Comparison of ENCODE assay signal across 9 mouse cellular contexts in genomic region chr4:15481514-15481913, GRCm38 (mm10).
A peak's percentile ranks its signal among the peaks of the same experiment; 100 is the strongest.
DNase-seq lines count a peak whose midpoint lies in the region; ATAC-seq lines count a peak whose summit lies in the region.
"Had no signal": no experiment of that assay in that cellular context is flagged by ENCODE, and none has a peak within 500 bp of the region (broad histone marks: within the 10 kb centered on the region; RNA-seq: fewer than 3 reads in every experiment).

No protein-coding gene starts in this region.

- peak; percentile 73; the same call in 1 of the 2 replicates for ATAC-seq in hindbrain, embryonic 16.5 days
- peak; percentile 25; the same call in 1 of the 2 replicates for ATAC-seq in kidney, embryonic 15.5 days (replicated peaks; ENCODE audit: low FRiP score)
- ATAC-seq in forebrain, embryonic 15.5 days (replicated peaks), result no peak

- H3K4me2 ChIP-seq in hindbrain, embryonic 16.5 days (ENCODE audit: low read length), result no peak overlapping the region
- H3K4me2 ChIP-seq in kidney, embryonic 15.5 days, result no peak overlapping the region
- no peak overlapping the region for H3K4me2 ChIP-seq in forebrain, embryonic 15.5 days (replicated peaks)

- no peak overlapping the region for H3K9ac ChIP-seq in hindbrain, embryonic 16.5 days (ENCODE audit: low read depth, low read length)
- no peak overlapping the region for H3K9ac ChIP-seq in kidney, embryonic 15.5 days
- no peak overlapping the region for H3K9ac ChIP-seq in forebrain, embryonic 15.5 days (replicated peaks)

- H3K4me3 ChIP-seq in hindbrain, embryonic 16.5 days (ENCODE audit: low read length), result no peak overlapping the region
- no peak overlapping the region for H3K4me3 ChIP-seq in hindbrain, embryonic 10.5 days
- H3K4me3 ChIP-seq in kidney, embryonic 15.5 days (replicated peaks), result no peak overlapping the region
- no peak overlapping the region for H3K4me3 ChIP-seq in forebrain, embryonic 15.5 days

- H3K4me1 ChIP-seq in hindbrain, embryonic 16.5 days (ENCODE audit: control insufficient read depth, insufficient read depth, low read depth, low read length), result no peaks in the 10 kb centered on the region; the same call in 1 of the 2 replicates
- no peaks in the 10 kb centered on the region for H3K4me1 ChIP-seq in hindbrain, embryonic 10.5 days (replicated peaks)
- H3K4me1 ChIP-seq in kidney, embryonic 15.5 days, result no peaks in the 10 kb centered on the region
- H3K4me1 ChIP-seq in forebrain, embryonic 15.5 days, result no peaks in the 10 kb centered on the region

- H3K36me3 ChIP-seq in hindbrain, embryonic 16.5 days (ENCODE audit: control insufficient read depth, insufficient read depth, low read length), result no peaks in the 10 kb centered on the region
- no peaks in the 10 kb centered on the region for H3K36me3 ChIP-seq in hindbrain, embryonic 10.5 days
- no peaks in the 10 kb centered on the region for H3K36me3 ChIP-seq in kidney, embryonic 15.5 days
- no peaks in the 10 kb centered on the region for H3K36me3 ChIP-seq in forebrain, embryonic 15.5 days

- DNase-seq in hindbrain, embryonic 10.5 days (ENCODE audit: low spot score), result no peak
- DNase-seq in urinary bladder, postnatal 36 days (ENCODE audit: low spot score in 2 of 2), result peak; percentile 3 to 15
- DNase-seq in urinary bladder, postnatal 4 days (ENCODE audit: low spot score in 2 of 2), result no peak
- DNase-seq in spleen, postnatal 36 days (ENCODE audit: low spot score in 2 of 2), result no peak
- no peak for DNase-seq in adrenal gland, adult 8-10 months
- DNase-seq: layer of hippocampus, adult 9-11 months had no signal

- 0 out of 2 replicates have a peak, but pooled peaks cover 2% of the 10 kb centered on the region for H3K9me3 ChIP-seq in hindbrain, embryonic 16.5 days (ENCODE audit: control insufficient read depth, low read length)
- no peaks in the 10 kb centered on the region for H3K9me3 ChIP-seq in hindbrain, embryonic 10.5 days
- no peaks in the 10 kb centered on the region for H3K9me3 ChIP-seq in kidney, embryonic 15.5 days (replicated peaks)
- no peaks in the 10 kb centered on the region for H3K9me3 ChIP-seq in forebrain, embryonic 15.5 days

- 70% methylated on average over 1 of the region's 1 CpGs for WGBS in hindbrain, embryonic 16.5 days
- 75% methylated on average over 1 of the region's 1 CpGs for WGBS in hindbrain, embryonic 10.5 days
- WGBS in kidney, embryonic 15.5 days, result 36% methylated on average over 1 of the region's 1 CpGs
- WGBS in forebrain, embryonic 15.5 days, result 54% methylated on average over 1 of the region's 1 CpGs

- no peaks in the 10 kb centered on the region for H3K27me3 ChIP-seq in hindbrain, embryonic 16.5 days (replicated peaks; ENCODE audit: control insufficient read depth, insufficient read depth, low read length)
- H3K27me3 ChIP-seq in hindbrain, embryonic 10.5 days (ENCODE audit: insufficient read depth, poor library complexity, severe bottlenecking), result no peaks in the 10 kb centered on the region
- H3K27me3 ChIP-seq in kidney, embryonic 15.5 days, result no peaks in the 10 kb centered on the region
- H3K27me3 ChIP-seq in forebrain, embryonic 15.5 days, result no peaks in the 10 kb centered on the region

- no peak overlapping the region for H3K27ac ChIP-seq in hindbrain, embryonic 16.5 days (ENCODE audit: low read depth, low read length)
- H3K27ac ChIP-seq in hindbrain, embryonic 10.5 days, result no peak overlapping the region
- no peak overlapping the region for H3K27ac ChIP-seq in kidney, embryonic 15.5 days
- H3K27ac ChIP-seq in forebrain, embryonic 15.5 days (replicated peaks), result no peak overlapping the region

Comparison
In these comparisons a context has a peak if more than half of its experiments do, and no peak if none do; other contexts are left out.
1. DNase-seq: peak in urinary bladder, postnatal 36 days (2 of 2); none in hindbrain, embryonic 10.5 days (single experiment), urinary bladder, postnatal 4 days (0 of 2), spleen, postnatal 36 days (0 of 2) and adrenal gland, adult 8-10 months (single experiment).